In the genomic region with DNA sequence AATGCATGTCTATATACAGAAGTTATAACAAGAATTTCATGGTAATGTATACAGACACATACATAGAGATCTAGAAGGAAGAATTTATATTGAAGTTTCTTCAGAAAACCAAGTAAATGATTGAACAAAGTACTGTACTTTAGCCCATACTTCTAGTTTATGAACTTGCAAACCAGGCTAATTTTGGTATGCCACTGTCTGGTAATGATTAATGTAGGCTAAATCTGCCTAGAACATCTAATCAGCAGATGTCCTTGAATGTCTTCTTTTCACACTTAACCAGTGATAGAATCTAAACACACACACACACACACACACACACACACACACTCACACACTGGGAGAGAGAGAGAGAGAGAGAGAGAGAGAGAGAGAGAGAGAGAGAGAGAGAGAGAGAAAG, we compare ENCODE assay signal across 11 mouse cellular contexts. TPM values are rescaled to one million over a fixed set of nuclear protein-coding genes. Genes with fewer than 3 reads are reported as not detected.
"Had no signal": no experiment of that assay in that cellular context is flagged by ENCODE, and none has a peak within 500 bp of the region (broad histone marks: within the 10 kb centered on the region; RNA-seq: fewer than 3 reads in every experiment).

No protein-coding gene starts in this region.

- H3K4me3 ChIP-seq: hindbrain, embryonic 13.5 days; left cerebral cortex, adult 2 months; limb, embryonic 10.5 days; midbrain, embryonic 12.5 days; stomach, embryonic 15.5 days had no signal

- ATAC-seq: hindbrain, postnatal 0 days had no signal

- DNase-seq: lung, adult 18-20 months; right cerebral cortex, postnatal 14 days; thymus, postnatal 36 days had no signal

- H3K4me2 ChIP-seq: hindbrain, embryonic 13.5 days; midbrain, embryonic 12.5 days; stomach, embryonic 15.5 days had no signal

- H3K36me3 ChIP-seq: hindbrain, embryonic 13.5 days; limb, embryonic 10.5 days; midbrain, embryonic 12.5 days; stomach, embryonic 15.5 days had no signal

- H3K9ac ChIP-seq: hindbrain, embryonic 13.5 days; midbrain, embryonic 12.5 days; stomach, embryonic 15.5 days had no signal

- H3K9me3 ChIP-seq: hindbrain, embryonic 13.5 days; limb, embryonic 10.5 days; midbrain, embryonic 12.5 days; stomach, embryonic 15.5 days had no signal

- H3K27me3 ChIP-seq: hindbrain, embryonic 13.5 days; midbrain, embryonic 12.5 days; stomach, embryonic 15.5 days had no signal

- H3K4me1 ChIP-seq: hindbrain, embryonic 13.5 days; limb, embryonic 10.5 days; midbrain, embryonic 12.5 days; stomach, embryonic 15.5 days had no signal

- H3K27ac ChIP-seq: hindbrain, embryonic 13.5 days; hindbrain, postnatal 0 days; left cerebral cortex, adult 2 months; limb, embryonic 10.5 days; midbrain, embryonic 12.5 days; stomach, embryonic 15.5 days had no signal

RNA-seq across cellular contexts. Expression of gene 5430427O19Rik, which starts 8.1 kb away (rescaled TPM):
- total RNA-seq: hindbrain, postnatal 0 days; midbrain, postnatal 0 days had no signal
- polyA plus RNA-seq: hindbrain, embryonic 13.5 days; hindbrain, postnatal 0 days; midbrain, embryonic 12.5 days; midbrain, postnatal 0 days; neural tube, embryonic 14.5 days had no signal
